Mouse (Mus musculus): ENCODE measurements around the gene Ttyh3.

DNA sequence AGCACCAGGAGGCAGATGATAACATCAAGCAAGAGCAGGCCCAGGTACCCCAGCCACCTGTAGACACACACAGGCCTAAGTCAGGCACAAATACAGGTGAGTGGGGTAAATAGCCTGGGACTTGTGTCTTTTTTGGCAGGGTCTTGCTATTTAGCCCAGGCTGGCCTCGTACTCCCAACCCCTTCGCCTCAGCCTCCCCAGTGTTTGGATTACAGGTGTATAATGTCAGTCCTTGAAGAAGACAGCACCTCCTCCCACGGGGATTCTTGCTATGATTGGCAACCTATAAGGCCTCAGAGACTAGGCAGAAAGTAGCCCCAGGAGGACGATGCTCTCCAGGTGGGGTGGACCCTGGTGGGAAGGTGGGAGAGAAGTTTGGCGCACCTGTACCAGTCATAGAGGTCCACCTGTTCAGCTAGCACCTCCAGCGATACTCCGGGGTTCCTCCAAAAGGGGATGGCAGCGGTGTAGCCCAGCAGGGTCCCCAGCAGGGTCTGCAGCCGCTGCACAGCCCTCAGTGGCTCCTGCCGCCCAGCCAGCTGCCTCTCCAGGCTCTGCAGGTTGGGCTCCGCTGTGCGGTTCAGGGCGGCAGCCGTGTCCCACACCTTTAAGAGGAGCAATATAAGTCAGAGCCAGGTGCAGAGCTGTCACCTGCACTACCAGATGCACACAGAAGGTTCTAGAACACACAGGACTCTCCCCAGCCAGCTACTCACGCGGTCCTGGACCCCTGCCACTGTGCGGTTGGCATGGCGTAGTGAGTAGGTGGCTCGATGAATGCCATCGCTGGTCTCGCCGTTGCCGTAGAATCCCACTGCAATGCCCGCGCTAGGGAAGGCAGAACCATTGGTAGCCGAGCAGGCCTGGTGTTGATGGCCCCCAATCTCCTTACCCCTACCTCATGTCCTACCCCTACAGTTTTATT is 13.8 kb downstream of the Ttyh3 start:
- no peak for TF ChIP-seq POLR2A (IDR thresholded peaks at IDR 0.05; ENCODE audit: borderline replicate concordance, control insufficient read depth, low read depth, low read length)
- TF ChIP-seq CTCF (IDR thresholded peaks at IDR 0.05; ENCODE audit: control insufficient read depth, insufficient read depth, low read length), result no peak
